Mouse (Mus musculus): ENCODE data around the gene Gpank1. TPM values are rescaled to one million over a fixed set of nuclear protein-coding genes. Genes with fewer than 3 reads are reported as not detected.

Gene Gpank1
- polyA plus RNA-seq (2012; rRNA removed): 9.1 and 10.2 TPM in 2 replicates

GRCm38 (mm10) chr17:35121143-35121799, at the start of gene Gpank1:
Gene Gpank1, plus strand, starts transcription at chr17:35121455.

GRCm38 (mm10) chr17:35076507-35077176, 44.6 kb upstream of the Gpank1 start, which contains the start of gene Ly6g6e:
Gene Ly6g6e, plus strand, starts transcription at chr17:35076902.

GRCm38 (mm10) chr17:35077786-35078233, 43.4 kb upstream of the Gpank1 start, which contains the start of gene Ly6g6d:
Gene Ly6g6d, minus strand, starts transcription at chr17:35078065.

DNA sequence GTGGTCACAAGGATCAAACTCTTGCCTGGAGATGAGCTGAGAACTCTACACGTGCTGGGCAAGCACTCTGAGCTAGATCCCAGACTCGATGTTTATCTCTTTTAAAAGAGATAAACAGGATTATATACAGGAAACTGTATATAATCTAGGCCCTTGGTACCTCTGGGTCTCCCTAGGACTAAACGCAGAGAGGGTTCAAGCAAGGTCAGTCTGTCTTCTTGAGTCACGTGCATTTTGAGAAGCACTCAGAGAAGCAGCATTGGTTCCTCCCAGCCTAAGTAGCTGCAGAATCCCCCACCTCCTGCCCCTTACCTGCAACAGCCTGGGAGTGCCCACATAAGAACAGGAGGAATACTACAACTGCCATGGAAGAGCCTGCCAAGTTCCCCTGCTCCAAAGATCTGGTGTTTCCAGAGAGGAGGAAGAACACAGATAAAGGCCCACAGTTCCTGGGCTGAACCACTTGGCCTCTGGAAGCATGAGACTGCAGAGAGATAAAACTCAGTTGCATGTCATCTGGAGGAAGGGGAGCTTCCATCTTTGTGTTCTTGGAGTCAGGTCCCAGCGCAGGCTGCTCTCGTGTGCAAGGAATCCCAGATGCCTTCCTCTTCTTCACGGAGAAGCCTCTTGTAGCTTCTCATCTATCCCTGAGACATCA, 35.9 kb upstream of the Gpank1 start, which contains the start of gene Ly6g6f:
Gene Ly6g6f, minus strand, starts transcription at position 403 of the 658 bp plus-strand sequence.

DNA sequence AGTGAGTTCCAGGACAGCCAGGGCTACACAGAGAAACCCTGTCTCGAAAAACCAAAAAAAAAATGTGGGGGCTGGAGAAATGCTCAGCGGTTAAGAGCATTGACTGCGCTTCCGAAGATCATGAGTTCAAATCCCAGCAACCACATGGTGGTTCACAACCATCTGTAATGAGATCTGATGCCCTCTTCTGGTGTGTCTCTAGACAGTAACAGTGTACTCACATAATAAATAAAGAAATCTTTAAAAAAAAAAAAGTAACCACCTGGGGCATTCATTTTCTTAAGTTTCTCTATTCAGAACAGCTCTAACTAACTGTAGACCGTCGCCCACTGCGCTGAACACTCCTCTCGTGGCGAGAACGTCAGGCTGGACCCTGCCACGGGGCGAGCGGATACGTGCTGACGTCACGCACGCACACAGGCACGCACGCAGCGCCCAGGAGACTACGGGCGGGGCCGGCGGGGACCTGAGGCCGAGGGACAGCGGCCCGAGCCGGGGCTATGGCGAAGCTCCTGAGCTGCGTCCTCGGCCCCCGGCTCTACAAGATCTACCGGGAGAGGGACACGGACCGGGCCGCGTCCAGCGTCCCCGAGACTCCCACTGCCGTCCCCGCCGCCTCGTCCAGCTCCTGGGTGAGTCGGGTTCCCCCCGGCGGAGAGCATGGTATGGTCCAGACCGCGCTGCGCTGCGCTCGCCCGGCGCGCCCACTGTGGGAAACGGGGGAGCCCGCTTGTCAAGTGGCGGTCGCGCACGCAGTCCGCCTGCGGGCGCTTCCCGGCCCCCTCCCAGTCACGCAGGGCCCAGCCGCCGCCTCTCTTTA, 32.2 kb upstream of the Gpank1 start, which contains the start of gene Abhd16a:
Gene Abhd16a, plus strand, starts transcription at position 439 of the 820 bp plus-strand sequence.

GRCm38 (mm10) chr17:35108097-35108496, 13.2 kb upstream of the Gpank1 start, which contains the start of gene Ly6g5c:
Gene Ly6g5c, plus strand, starts transcription at chr17:35108279.

DNA sequence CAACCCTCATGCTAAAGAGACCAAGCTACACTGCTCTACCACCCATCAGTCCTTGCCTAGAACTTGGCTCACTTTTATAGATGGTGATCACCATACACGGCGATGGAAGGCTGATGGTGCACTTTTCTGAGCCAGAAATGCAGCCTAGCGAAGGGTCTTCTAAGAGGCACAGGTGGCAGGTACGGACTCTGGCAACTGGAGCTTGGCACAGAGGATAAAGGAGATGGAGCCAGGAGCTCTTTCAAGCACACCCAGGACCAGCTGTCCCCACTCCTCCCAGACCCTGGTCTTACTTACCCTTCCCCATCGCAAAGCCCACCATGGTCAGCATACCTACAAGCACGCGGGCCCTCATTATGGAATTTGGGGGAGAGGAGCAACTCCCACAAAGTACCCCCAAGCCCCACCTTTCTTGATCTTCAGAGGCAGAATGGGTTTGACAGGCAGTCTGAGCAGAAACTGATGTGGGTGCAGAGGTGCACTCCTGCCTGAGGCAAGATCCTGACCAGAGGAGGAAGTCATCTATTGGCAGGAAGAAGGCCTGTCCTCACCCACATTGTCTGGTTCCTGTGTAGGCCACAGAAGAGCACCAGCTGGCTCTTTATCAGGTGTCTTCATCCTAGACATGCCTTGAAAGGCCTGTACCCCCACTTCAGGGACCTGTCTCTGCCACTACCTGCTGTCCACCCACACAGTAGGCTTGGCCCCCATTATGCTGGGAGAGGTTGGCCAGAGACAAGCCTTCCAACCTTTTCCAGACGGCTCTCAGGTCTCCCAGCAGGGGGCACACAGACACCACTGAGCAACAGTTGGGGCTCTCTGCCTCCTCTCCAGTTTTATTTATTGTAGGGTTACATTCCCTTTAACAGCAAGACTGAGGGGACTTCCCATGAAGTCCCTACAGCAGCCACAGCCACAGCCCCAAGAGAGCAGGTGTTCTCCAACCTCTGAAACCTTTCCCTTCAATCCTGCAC, 5.9 kb upstream of the Gpank1 start, which contains the start of gene Ly6g5b:
Gene Ly6g5b, minus strand, starts transcription at position 383 of the 974 bp plus-strand sequence.

GRCm38 (mm10) chr17:35121871-35122303, 632 bp downstream of the Gpank1 start, which contains the start of gene Csnk2b:
Gene Csnk2b, minus strand, starts transcription at chr17:35122053.

GRCm38 (mm10) chr17:35126206-35126611, 5.0 kb downstream of the Gpank1 start, which contains the start of gene D17H6S53E:
Gene D17H6S53E, plus strand, starts transcription at chr17:35126373.

GRCm38 (mm10) chr17:35131500-35132173, 10.4 kb downstream of the Gpank1 start, which contains the start of gene Apom:
Gene Apom, minus strand, starts transcription at chr17:35132050.

GRCm38 (mm10) chr17:35134801-35135590, 13.7 kb downstream of the Gpank1 start, which contains the start of gene Bag6:
Gene Bag6, plus strand, starts transcription at chr17:35135178.

DNA sequence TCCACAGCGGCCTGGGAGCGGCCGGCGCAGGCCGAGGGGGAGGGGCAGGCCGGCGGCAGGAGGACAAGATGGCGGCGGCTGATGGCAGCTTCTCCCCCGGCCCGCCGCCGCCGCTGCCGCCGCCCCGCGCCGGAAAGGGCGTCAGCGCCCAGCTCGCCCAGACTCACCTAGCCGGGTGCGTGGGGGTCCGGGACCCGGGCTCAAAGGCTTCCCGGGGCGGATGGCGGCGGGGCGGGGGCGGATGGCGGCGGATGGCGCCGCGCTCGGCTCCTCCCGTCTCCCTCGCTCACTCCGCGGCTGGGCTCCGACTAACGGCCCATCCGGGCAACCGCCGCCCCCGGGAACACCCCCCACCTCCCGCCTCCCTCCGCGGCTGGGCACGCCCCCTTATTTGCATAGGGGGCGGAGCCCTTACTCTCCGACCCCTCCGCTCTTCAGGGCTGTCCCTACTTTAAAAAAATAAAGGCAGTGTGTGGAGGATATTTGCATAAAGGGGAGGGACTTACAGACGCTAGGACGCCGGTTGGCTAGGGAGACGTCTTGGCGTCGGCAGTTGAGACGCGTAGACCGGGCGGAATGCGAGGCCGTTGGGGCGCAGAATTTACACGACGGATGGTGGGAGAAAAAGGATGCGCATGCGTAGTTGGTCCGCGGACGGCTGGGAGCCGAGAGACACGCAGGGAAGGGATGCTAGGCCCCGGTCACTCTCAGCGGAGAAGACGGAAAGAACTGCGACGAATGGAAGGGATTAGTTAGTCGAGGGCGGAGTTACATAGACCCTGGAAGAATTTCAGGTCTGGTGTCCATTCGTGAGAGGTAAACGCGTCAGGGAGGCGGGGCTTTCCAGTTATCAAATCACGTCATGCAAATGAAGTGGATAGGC, 43.6 kb downstream of the Gpank1 start, which contains the start of gene Prrc2a:
Gene Prrc2a, minus strand, starts transcription at position 330 of the 883 bp plus-strand sequence.

Other genes starting within 250 kb of the Gpank1 start
- gene Zbtb12, start 242.0 kb upstream of the Gpank1 start, polyA plus RNA-seq (2012; rRNA removed): 5.7 and 6.1 TPM in 2 replicates
- not detected in 2 replicates for gene Gm20547, start 239.4 kb upstream of the Gpank1 start, polyA plus RNA-seq (2012; rRNA removed)
- gene C2, start 223.2 kb upstream of the Gpank1 start, polyA plus RNA-seq (2012; rRNA removed): 14.2 and 18.4 TPM in 2 replicates
- gene Ehmt2, start 223.0 kb upstream of the Gpank1 start, polyA plus RNA-seq (2012; rRNA removed): 27.3 and 28.0 TPM in 2 replicates
- gene Slc44a4, start 207.0 kb upstream of the Gpank1 start, polyA plus RNA-seq (2012; rRNA removed): 1.1 and 1.3 TPM in 2 replicates
- gene Neu1, start 190.2 kb upstream of the Gpank1 start, polyA plus RNA-seq (2012; rRNA removed): 8.4 and 10.5 TPM in 2 replicates
- 1.1 and 1.3 TPM in 2 replicates for gene Hspa1b, start 162.2 kb upstream of the Gpank1 start, polyA plus RNA-seq (2012; rRNA removed)
- gene Gm20481, start 151.5 kb upstream of the Gpank1 start, polyA plus RNA-seq (2012; rRNA removed): not detected in 2 replicates
- gene Hspa1a, start 149.3 kb upstream of the Gpank1 start, polyA plus RNA-seq (2012; rRNA removed): 0.58 and 0.67 TPM in 2 replicates
- gene Hspa1l, start 148.8 kb upstream of the Gpank1 start, polyA plus RNA-seq (2012; rRNA removed): 0.02 TPM in 2 replicates
- 106 and 129 TPM in 2 replicates for gene Lsm2, start 139.6 kb upstream of the Gpank1 start, polyA plus RNA-seq (2012; rRNA removed)
- gene Vars, start 120.5 kb upstream of the Gpank1 start, polyA plus RNA-seq (2012; rRNA removed): 58.0 and 65.7 TPM in 2 replicates
- 0.12 and 0.20 TPM in 2 replicates for gene Vwa7, start 104.9 kb upstream of the Gpank1 start, polyA plus RNA-seq (2012; rRNA removed)
- 2.0 TPM in 2 replicates for gene Sapcd1, start 93.4 kb upstream of the Gpank1 start, polyA plus RNA-seq (2012; rRNA removed)
- 3.3 and 4.1 TPM in 2 replicates for gene Msh5, start 74.7 kb upstream of the Gpank1 start, polyA plus RNA-seq (2012; rRNA removed)
- 70.1 and 85.9 TPM in 2 replicates for gene Clic1, start 71.5 kb upstream of the Gpank1 start, polyA plus RNA-seq (2012; rRNA removed)
- 11.1 and 13.5 TPM in 2 replicates for gene Ddah2, start 62.4 kb upstream of the Gpank1 start, polyA plus RNA-seq (2012; rRNA removed)
- 0.21 and 0.24 TPM in 2 replicates for gene Ly6g6c, start 56.1 kb upstream of the Gpank1 start, polyA plus RNA-seq (2012; rRNA removed)
- 1.8 and 2.7 TPM in 2 replicates for gene Mpig6b, start 55.3 kb upstream of the Gpank1 start, polyA plus RNA-seq (2012; rRNA removed)
- gene Ly6g6e, start 44.6 kb upstream of the Gpank1 start, polyA plus RNA-seq (2012; rRNA removed): 0.03 and 0.15 TPM in 2 replicates
- gene Ly6g6d, start 43.4 kb upstream of the Gpank1 start, polyA plus RNA-seq (2012; rRNA removed): 0.66 and 0.76 TPM in 2 replicates
- 4.6 TPM in 2 replicates for gene Ly6g6f, start 35.8 kb upstream of the Gpank1 start, polyA plus RNA-seq (2012; rRNA removed)
- 25.1 and 29.0 TPM in 2 replicates for gene Abhd16a, start 32.2 kb upstream of the Gpank1 start, polyA plus RNA-seq (2012; rRNA removed)
- not detected in 2 replicates for gene Ly6g5c, start 13.2 kb upstream of the Gpank1 start, polyA plus RNA-seq (2012; rRNA removed)
- gene Ly6g5b, start 6.0 kb upstream of the Gpank1 start, polyA plus RNA-seq (2012; rRNA removed): 0.42 and 0.67 TPM in 2 replicates
- gene Csnk2b, start 598 bp downstream of the Gpank1 start, polyA plus RNA-seq (2012; rRNA removed): 76.9 and 86.4 TPM in 2 replicates
- 1.2 and 1.6 TPM in 2 replicates for gene D17H6S53E, start 4.9 kb downstream of the Gpank1 start, polyA plus RNA-seq (2012; rRNA removed)
- gene Apom, start 10.6 kb downstream of the Gpank1 start, polyA plus RNA-seq (2012; rRNA removed): 296 and 349 TPM in 2 replicates
- 40.6 and 45.5 TPM in 2 replicates for gene Bag6, start 13.7 kb downstream of the Gpank1 start, polyA plus RNA-seq (2012; rRNA removed)
- 48.0 and 59.1 TPM in 2 replicates for gene Prrc2a, start 43.4 kb downstream of the Gpank1 start, polyA plus RNA-seq (2012; rRNA removed)
- 9.0 and 9.2 TPM in 2 replicates for gene Aif1, start 54.6 kb downstream of the Gpank1 start, polyA plus RNA-seq (2012; rRNA removed)
- 21.0 and 28.7 TPM in 2 replicates for gene Lst1, start 67.0 kb downstream of the Gpank1 start, polyA plus RNA-seq (2012; rRNA removed)
- gene Ltb, start 73.0 kb downstream of the Gpank1 start, polyA plus RNA-seq (2012; rRNA removed): 0.53 and 0.76 TPM in 2 replicates
- gene Tnf, start 80.6 kb downstream of the Gpank1 start, polyA plus RNA-seq (2012; rRNA removed): 0.33 and 0.48 TPM in 2 replicates
- 0.03 and 0.09 TPM in 2 replicates for gene Lta, start 83.9 kb downstream of the Gpank1 start, polyA plus RNA-seq (2012; rRNA removed)
- gene Gm16181, start 99.4 kb downstream of the Gpank1 start, polyA plus RNA-seq (2012; rRNA removed): 0.10 TPM in 1 of 2 replicates, not detected in the other
- 1.6 and 1.7 TPM in 2 replicates for gene Atp6v1g2, start 112.2 kb downstream of the Gpank1 start, polyA plus RNA-seq (2012; rRNA removed)
- gene Nfkbil1, start 114.3 kb downstream of the Gpank1 start, polyA plus RNA-seq (2012; rRNA removed): 3.6 and 4.1 TPM in 2 replicates
- 174 and 208 TPM in 2 replicates for gene Ddx39b, start 120.3 kb downstream of the Gpank1 start, polyA plus RNA-seq (2012; rRNA removed)
- 35.7 and 45.9 TPM in 2 replicates for gene H2-D1, start 141.3 kb downstream of the Gpank1 start, polyA plus RNA-seq (2012; rRNA removed)
- gene H2-Q1, start 198.9 kb downstream of the Gpank1 start, polyA plus RNA-seq (2012; rRNA removed): 0.50 and 0.63 TPM in 2 replicates
- gene H2-Q2, start 220.8 kb downstream of the Gpank1 start, polyA plus RNA-seq (2012; rRNA removed): 0.53 and 0.67 TPM in 2 replicates

Data from liver, embryonic 14 days (tissue).